Mouse (Mus musculus) liver, embryonic 12.5 days (tissue): ENCODE data around the gene Ap5z1. TPM values are rescaled to one million over a fixed set of nuclear protein-coding genes. Genes with fewer than 3 reads are reported as not detected.

Source experiments
- ATAC-seq: fragments of 200-750 bp; cut with Nextera tagmentation; 2 replicates; pipeline ENCODE4 v1.8.0; 2017; ENCODE audit warnings: moderate number of reproducible peaks, mild to moderate bottlenecking, moderate library complexity
- H3K27ac ChIP-seq: fragments of 300-500 bp; sonication (generic); 2 replicates; pipeline ENCODE4 v1.5.1; 2016; ENCODE audit warnings: mild to moderate bottlenecking
- H3K27me3 ChIP-seq: fragments of 300-500 bp; sonication (generic); replicated peaks from 2 replicates; pipeline ENCODE4 v1.6.1; 2016; ENCODE audit warnings: mild to moderate bottlenecking, moderate library complexity
- H3K36me3 ChIP-seq: fragments of 300-500 bp; sonication (generic); 2 replicates; pipeline ENCODE4 v1.6.1; 2016; ENCODE audit warnings: mild to moderate bottlenecking, moderate library complexity
- H3K4me1 ChIP-seq: fragments of 300-500 bp; sonication (generic); 2 replicates; pipeline ENCODE4 v1.6.1; 2016
- H3K4me2 ChIP-seq: fragments of 300-500 bp; sonication (generic); 2 replicates; pipeline ENCODE4 v1.6.1; 2016; ENCODE audit warnings: mild to moderate bottlenecking, moderate library complexity
- H3K4me3 ChIP-seq: fragments of 300-500 bp; sonication (generic); 2 replicates; pipeline ENCODE4 v1.5.1; 2016; ENCODE audit warnings: mild to moderate bottlenecking, moderate library complexity
- H3K9ac ChIP-seq: fragments of 300-500 bp; sonication (generic); 2 replicates; pipeline ENCODE4 v1.6.1; 2016; ENCODE audit warnings: mild to moderate bottlenecking, moderate library complexity
- H3K9me3 ChIP-seq: fragments of 300-500 bp; sonication (generic); replicated peaks from 2 replicates; pipeline ENCODE4 v1.6.1; 2016; ENCODE audit warnings: mild to moderate bottlenecking, moderate library complexity
- WGBS: fragments of 180-500 bp; shearing (Covaris S2); methylation state at CpG from one replicate; pipeline ENCODE4 v1.1.7; 2016; ENCODE audit not compliant: insufficient replicate concordance; 5-methylcytosine and 5-hydroxymethylcytosine counted together
- polyA plus RNA-seq: library from polyadenylated mRNA; unstranded; fragments of >200 nt; fragmentation: Nextera tagmentation; extraction: Ambion mirVana; gene quantifications from 2 replicates; pipeline ENCODE4 v1.2.1, GENCODE M21; 2016

Ap5z1 gene
- polyA plus RNA-seq, 1 experiment from 2014 or later: 7.4 TPM

DNA sequence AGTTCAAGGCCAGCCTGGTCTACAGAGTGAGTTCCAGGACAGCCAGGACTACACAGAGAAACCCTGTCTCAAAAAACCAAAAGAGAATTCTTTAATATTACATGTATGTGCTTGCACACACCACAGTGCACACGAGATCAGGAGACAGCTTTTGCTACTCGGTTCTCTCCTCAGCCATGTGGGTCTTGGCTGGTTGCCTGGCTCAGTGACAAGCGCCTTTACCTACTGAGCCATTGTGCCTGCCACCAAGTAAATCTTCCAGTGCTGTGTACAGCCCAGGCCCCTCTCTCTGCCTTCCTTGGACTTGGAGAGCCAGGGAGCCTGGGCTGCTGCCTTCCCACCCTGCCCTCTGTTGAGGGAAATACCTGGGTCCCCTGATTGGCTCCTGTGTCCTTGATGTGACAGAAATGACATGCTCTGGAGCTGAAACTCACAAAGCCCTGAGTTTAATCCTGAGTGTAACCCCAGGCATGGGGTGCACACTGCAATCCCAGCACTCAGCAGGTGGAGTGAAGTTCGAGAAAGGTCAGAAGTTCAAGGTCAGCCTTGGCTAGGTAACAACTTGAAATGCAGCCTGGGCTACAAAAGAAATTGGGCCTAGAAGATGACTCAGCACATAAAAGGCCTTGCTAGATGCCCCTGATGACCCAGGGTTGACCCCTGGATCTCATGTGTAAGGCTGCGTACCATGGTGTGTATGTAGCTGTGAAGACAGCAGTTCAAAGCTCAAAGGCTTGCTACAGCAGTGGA, 14.3 kb downstream of the Ap5z1 start:
- H3K27ac ChIP-seq: no peak overlapping the region
- H3K4me3 ChIP-seq: no peak overlapping the region
- H3K9me3 ChIP-seq: no peaks in the 10 kb centered on the region
- H3K4me1 ChIP-seq: 0 out of 2 replicates have a peak, but pooled peaks cover 4% of the 10 kb centered on the region
- ATAC-seq: no peak
- 75% methylated on average over 5 of the region's 5 CpGs for WGBS
- H3K36me3 ChIP-seq: peaks cover 30% of the 10 kb centered on the region
- H3K27me3 ChIP-seq: no peaks in the 10 kb centered on the region
- no peak overlapping the region for H3K4me2 ChIP-seq
- no peak overlapping the region for H3K9ac ChIP-seq

DNA sequence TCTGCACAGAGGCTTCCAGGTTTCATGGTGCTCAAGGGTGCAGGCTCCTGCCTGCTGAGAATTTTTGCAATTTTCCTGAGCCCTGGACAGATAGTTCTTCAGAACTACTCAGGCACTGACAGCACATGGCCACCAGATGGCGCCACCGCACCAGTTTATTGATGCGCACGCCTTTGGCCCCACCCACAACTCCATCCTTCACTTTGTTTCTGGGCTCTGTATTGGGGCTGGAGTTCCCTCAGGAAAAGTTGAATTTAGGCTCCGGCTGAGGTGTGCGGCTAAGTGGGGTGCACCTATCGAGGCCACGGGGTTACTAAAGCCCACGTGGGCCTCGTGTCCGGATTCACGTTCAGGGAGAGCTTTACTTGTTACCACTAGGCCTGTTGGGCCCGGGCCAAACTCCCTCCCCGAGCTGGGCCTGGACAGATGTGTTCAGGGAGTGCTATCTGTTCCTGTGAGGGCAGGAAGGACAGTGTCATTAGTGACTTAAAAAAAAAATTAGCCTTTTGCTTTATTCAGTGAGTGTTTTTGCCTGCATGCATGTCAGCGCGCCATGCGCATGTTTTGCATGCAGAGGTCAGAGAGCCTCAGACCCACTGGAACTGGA, 15.2 kb downstream of the Ap5z1 start:
- no peaks in the 10 kb centered on the region for H3K27me3 ChIP-seq
- no peak for ATAC-seq
- H3K4me1 ChIP-seq: 0 out of 2 replicates have a peak, but pooled peaks cover 4% of the 10 kb centered on the region
- peak overlapping the region; percentile 31; the same call in 1 of the 2 replicates for H3K4me2 ChIP-seq
- WGBS: 40% methylated on average over 17 of the region's 17 CpGs
- H3K27ac ChIP-seq: no peak overlapping the region
- no peak overlapping the region for H3K4me3 ChIP-seq
- no peak overlapping the region for H3K9ac ChIP-seq
- no peaks in the 10 kb centered on the region for H3K9me3 ChIP-seq
- peaks cover 30% of the 10 kb centered on the region for H3K36me3 ChIP-seq

DNA sequence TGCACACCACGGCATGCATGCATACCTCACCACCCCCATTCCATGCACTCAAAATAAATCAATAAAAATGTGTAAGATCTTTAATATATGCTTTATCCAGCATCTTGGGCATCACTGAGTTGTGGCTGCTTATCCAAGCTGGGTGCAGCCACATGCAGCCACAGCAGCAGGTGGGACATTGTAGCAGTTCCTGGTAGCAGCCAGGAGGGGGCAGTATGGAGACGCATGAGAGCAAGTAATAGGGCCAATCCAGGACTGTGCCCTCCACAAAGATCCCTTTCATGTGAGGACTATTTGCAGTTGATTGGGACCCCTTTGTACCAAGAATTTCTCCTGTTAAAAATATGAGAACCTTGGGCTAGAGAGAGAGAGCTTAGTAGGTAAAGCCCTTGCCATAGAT, 18.8 kb downstream of the Ap5z1 start:
- no peak overlapping the region for H3K27ac ChIP-seq
- 0 out of 2 replicates have a peak, but pooled peaks cover 4% of the 10 kb centered on the region for H3K4me1 ChIP-seq
- H3K9me3 ChIP-seq: no peaks in the 10 kb centered on the region
- ATAC-seq: no peak
- H3K4me3 ChIP-seq: no peak overlapping the region
- no peaks in the 10 kb centered on the region; the same call in 1 of the 2 replicates for H3K36me3 ChIP-seq
- 54% methylated on average over 2 of the region's 2 CpGs for WGBS
- H3K27me3 ChIP-seq: no peaks in the 10 kb centered on the region
- H3K9ac ChIP-seq: no peak overlapping the region
- no peak overlapping the region for H3K4me2 ChIP-seq

DNA sequence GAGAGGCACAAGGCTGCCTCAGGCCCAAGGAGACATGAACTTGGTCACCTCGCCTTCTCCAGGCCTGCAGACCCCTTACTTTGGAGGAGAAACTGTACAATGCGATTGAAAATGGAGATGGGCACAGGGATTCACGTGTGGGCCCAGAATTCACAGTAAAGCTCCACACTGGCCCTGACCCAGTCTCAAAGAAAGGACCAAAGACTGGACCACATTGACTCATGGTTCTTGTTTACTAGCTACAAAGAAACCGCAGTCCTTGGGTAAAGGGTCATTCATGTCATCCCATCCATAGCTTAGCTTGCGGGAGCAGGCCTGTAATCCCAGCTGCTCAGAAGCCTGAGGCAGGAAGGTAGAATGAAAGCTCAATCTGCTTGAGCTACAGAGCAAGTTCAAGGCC, 19.8 kb downstream of the Ap5z1 start:
- 0 out of 2 replicates have a peak, but pooled peaks cover 4% of the 10 kb centered on the region for H3K4me1 ChIP-seq
- no peaks in the 10 kb centered on the region for H3K36me3 ChIP-seq
- no peak overlapping the region for H3K9ac ChIP-seq
- H3K4me2 ChIP-seq: no peak overlapping the region
- no peak for ATAC-seq
- 80% methylated on average over 5 of the region's 5 CpGs for WGBS
- no peaks in the 10 kb centered on the region for H3K27me3 ChIP-seq
- H3K27ac ChIP-seq: no peak overlapping the region
- no peaks in the 10 kb centered on the region for H3K9me3 ChIP-seq
- no peak overlapping the region for H3K4me3 ChIP-seq

DNA sequence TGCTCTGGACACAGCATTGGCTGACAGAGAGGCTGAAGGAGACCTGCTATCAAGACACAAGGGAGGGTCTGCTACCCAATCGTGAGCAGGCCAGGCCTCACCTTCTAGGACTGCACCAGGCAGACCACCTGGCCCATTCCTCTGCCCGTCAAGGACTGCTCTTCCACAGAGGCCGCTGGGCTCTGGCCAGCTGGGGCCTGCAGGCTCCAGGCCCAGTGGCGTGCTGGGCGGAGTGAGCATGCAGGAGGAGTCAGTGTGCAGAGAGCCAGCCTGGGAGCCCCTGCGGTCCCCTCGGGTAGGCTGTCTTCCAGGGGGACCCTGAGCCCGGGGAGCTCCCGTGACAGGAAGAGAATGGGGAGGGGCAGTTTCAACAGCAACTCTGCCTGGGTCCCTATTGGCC, 22.9 kb downstream of the Ap5z1 start:
- no peak overlapping the region for H3K9ac ChIP-seq
- ATAC-seq: 0 out of 2 replicates have a peak, but pooled peaks have one; percentile 9
- 58% methylated on average over 9 of the region's 9 CpGs for WGBS
- H3K27me3 ChIP-seq: no peaks in the 10 kb centered on the region; the same call in 1 of the 2 replicates
- H3K27ac ChIP-seq: no peak overlapping the region
- no peaks in the 10 kb centered on the region for H3K9me3 ChIP-seq
- no peak overlapping the region for H3K4me2 ChIP-seq
- H3K36me3 ChIP-seq: no peaks in the 10 kb centered on the region
- no peaks in the 10 kb centered on the region for H3K4me1 ChIP-seq
- no peak overlapping the region for H3K4me3 ChIP-seq

DNA sequence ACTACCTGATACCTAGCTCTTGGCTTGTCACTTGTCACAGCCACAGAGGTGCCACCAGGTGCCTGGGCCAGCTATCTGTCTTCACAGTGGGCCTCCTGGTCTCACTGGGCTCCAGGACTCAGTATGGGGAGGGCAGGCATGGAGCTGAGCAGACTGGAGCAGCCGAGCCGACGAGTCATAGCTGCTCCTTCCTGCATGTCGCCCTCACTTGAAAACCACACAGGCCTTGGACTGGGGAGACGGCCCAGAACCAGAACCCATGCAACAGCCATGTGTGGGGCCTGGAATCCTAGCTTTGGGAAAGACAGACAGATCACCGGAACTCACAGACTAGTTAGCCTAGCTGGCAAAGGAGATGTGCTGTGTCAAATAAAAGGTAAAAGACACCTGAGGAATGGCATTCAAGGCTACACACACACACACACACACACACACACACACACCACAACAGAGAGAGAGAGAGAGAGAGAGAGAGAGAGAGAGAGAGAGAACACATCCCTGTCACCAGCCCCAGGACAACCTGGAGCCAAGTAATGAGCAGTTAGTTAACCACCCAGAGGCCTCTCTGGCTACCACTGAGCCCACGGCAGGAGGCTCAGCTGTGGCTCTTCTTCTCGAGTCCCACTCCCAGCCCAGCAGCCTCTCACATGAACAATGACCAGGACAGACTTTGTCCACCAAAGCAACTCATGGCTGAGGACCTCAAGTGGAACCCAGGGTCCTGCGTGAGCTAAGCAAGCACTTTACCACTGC, 26.4 kb downstream of the Ap5z1 start:
- Histone ChIP-seq H3K27ac (no peak overlapping the region), H3K9ac (no peak overlapping the region), H3K4me3 (no peak overlapping the region), H3K27me3 (peaks cover 8% of the 10 kb centered on the region), H3K36me3 (no peaks in the 10 kb centered on the region), H3K9me3 (no peaks in the 10 kb centered on the region), H3K4me1 (no peaks in the 10 kb centered on the region), H3K4me2 (no peak overlapping the region)
- no peak for ATAC-seq
- 45% methylated on average over 9 of the region's 9 CpGs for WGBS

DNA sequence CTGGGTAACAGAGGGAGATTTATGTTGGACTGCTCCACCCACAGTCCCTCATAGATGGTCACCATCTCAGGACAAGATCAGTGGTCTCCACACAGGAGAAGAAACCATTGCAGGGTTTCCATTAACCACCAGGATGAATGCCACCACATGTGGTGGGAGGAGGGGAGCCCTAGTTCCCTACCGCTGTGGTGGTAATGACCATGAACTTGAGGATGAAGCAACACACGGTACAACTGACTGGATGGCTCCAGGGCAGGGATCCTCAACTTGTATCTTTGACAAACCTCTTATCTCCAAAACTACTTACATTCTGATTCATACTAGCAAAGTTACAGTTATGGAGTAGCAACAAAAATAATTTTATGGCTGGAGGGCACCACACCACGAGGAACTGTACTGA, 29.6 kb downstream of the Ap5z1 start:
- no peaks in the 10 kb centered on the region for H3K9me3 ChIP-seq
- H3K36me3 ChIP-seq: no peaks in the 10 kb centered on the region
- 64% methylated on average over 3 of the region's 3 CpGs for WGBS
- H3K4me2 ChIP-seq: no peak overlapping the region
- H3K27ac ChIP-seq: no peak overlapping the region
- H3K9ac ChIP-seq: no peak overlapping the region
- H3K27me3 ChIP-seq: peaks cover 10% of the 10 kb centered on the region
- H3K4me1 ChIP-seq: no peaks in the 10 kb centered on the region
- no peak overlapping the region for H3K4me3 ChIP-seq
- no peak for ATAC-seq

DNA sequence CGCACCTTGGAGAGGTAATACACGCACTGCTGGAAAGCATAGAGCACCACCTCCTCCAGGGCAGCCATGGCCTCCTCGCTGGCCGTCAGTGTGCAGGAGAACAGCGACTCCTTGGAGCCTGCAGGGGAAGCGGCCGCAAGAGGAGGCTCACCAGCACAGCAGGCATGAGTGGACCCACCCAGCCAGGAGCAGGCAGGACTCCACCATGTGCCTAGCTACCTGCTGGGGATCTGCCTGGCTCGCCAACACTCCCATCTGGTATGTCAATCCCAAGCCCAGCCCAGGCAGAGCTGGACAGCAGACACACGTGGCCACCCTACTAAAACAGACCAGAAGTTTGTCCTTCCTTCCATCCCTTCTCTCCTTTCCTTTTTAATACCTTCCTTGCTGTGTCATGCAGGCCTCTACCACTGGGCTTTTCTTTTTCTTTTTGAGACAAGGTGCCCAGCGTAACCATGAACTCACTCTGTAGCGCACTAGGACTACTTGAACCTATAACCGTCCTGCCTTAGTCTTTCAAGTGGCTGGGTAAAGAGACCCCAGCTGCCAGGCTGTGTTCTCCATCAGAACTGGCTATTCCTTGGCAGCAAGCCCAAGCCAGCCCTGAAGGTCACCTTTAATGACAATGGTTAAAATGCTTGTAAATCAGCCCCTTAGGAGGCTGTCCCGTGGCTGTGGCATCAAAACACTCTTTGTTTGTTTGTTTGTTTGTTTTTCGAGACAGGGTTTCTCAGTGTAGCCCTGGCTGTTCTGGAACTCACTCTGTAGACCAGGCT, 31.8 kb downstream of the Ap5z1 start:
- no peak overlapping the region for H3K4me3 ChIP-seq
- no peak overlapping the region for H3K27ac ChIP-seq
- no peaks in the 10 kb centered on the region for H3K36me3 ChIP-seq
- peaks cover 10% of the 10 kb centered on the region for H3K27me3 ChIP-seq
- WGBS: 54% methylated on average over 14 of the region's 14 CpGs
- no peak overlapping the region for H3K9ac ChIP-seq
- H3K4me1 ChIP-seq: no peaks in the 10 kb centered on the region
- H3K4me2 ChIP-seq: no peak overlapping the region
- ATAC-seq: no peak
- H3K9me3 ChIP-seq: no peaks in the 10 kb centered on the region

DNA sequence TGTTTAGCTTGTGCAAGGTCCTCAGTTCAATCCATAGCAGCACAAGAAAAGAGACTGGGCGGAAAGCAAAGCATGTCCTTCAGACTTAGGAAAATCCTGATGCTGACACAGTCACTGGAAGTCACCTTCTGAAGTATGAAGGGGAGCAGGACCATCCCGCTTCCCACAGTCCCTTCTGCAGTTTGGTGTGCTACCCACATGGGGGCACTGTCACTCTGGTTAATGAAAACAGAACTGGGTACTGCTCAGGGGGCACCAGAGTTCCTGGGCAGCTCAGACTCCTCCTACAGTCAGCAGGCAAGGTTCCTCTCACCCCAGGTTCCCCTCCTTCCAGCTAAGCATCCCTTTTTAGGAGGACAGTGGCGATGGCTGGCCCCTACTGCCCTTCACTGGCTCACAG, 35.2 kb downstream of the Ap5z1 start:
- Histone ChIP-seq H3K4me1 (no peaks in the 10 kb centered on the region), H3K4me2 (no peak overlapping the region), H3K36me3 (no peaks in the 10 kb centered on the region), H3K9ac (no peak overlapping the region), H3K27me3 (peaks cover 13% of the 10 kb centered on the region), H3K4me3 (no peak overlapping the region), H3K9me3 (no peaks in the 10 kb centered on the region), H3K27ac (no peak overlapping the region)
- 29% methylated on average over 3 of the region's 3 CpGs for WGBS
- no peak for ATAC-seq

DNA sequence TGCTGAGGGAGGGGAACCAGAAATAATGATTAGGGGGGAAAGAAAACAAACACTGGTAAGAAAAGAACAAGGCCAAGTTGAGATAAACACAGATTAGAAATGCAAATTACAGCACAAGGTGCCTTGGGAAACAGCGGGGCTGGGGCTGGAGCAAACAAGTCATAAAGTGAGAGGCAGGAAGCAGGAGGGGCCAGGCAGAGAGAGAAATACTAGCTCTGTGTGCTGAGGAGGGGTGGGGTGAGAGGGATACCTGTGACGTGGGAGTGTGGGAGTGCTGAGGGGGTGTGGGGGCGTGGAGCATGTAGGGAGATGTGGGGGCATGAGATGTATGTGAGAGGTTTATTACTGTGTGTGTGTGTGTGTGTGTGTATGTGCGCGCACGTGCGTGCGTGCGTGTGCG, 37.2 kb downstream of the Ap5z1 start:
- no peak for ATAC-seq
- Histone ChIP-seq H3K36me3 (no peaks in the 10 kb centered on the region), H3K9ac (no peak overlapping the region), H3K4me1 (no peaks in the 10 kb centered on the region), H3K4me3 (no peak overlapping the region), H3K9me3 (no peaks in the 10 kb centered on the region), H3K27ac (no peak overlapping the region), H3K4me2 (no peak overlapping the region), H3K27me3 (0 out of 2 replicates have a peak, but pooled peaks cover 3% of the 10 kb centered on the region)
- WGBS: 67% methylated on average over 10 of the region's 10 CpGs

DNA sequence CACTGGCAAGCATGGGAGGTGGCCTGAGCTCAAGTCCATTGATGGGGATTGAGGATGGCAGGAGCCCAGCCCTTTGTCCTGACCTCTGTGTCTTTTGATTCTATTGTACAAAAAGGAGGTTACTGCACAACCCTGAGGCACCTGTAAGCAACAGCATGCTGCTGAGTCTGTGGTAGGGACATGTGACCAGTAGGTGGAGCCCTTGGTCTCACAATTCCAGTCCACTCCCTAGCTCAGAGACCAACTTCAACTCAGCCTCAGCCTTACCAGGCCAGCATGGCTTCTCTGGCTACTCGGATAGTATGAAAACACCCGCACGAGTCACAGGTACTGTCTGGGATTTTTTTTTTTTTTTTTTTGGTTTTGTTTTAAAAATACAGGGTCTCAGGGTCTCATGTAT, 38.7 kb downstream of the Ap5z1 start:
- Histone ChIP-seq H3K9me3 (no peaks in the 10 kb centered on the region), H3K4me3 (no peak overlapping the region), H3K4me1 (no peaks in the 10 kb centered on the region), H3K9ac (no peak overlapping the region), H3K27me3 (0 out of 2 replicates have a peak, but pooled peaks cover 8% of the 10 kb centered on the region), H3K36me3 (no peaks in the 10 kb centered on the region), H3K27ac (no peak overlapping the region), H3K4me2 (no peak overlapping the region)
- 11% methylated on average over 3 of the region's 3 CpGs for WGBS
- ATAC-seq: peak; percentile 72
